Mouse (Mus musculus) heart, postnatal 0 days (tissue): Measurements from ENCODE around the gene Gm11437.

Source experiments
- CTCF ChIP-seq: IDR thresholded peaks from 2 replicates; pipeline ENCODE4 v1.5.1; 2016; ENCODE audit warnings: antibody characterized with exemption, control low read depth, low read depth
- EP300 ChIP-seq: IDR thresholded peaks from 2 replicates; pipeline ENCODE4 v1.6.1; 2016; ENCODE audit warnings: antibody characterized with exemption, low read depth

DNA sequence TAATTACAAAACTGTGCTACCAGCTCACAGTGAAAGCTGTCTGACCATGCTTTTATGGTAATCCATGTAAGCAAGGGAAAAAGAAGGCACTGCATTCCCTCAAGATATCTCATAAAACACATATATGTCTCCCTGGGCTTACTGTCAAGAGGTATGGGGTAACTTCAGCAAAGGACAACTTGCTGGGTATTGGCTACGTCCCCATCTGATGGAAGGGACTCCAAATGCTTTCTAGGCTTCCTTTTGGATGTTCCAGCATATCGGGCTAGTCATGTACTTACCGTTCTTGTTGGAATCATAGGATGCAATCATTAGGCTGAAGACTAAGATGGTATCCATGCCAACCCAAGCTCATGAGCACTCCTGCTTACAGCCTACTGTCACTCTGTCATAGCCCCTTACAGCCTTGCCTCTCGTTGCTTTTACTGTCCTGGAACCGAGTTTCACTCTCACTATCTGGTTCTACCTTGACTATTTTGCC lies at the start of gene Gm11437:
- TF ChIP-seq CTCF (no peak), EP300 (no peak)
